Mouse (Mus musculus) gastrocnemius, postnatal 25 days (tissue): ENCODE measurements around the gene Nell1. TPM values are rescaled to one million over a fixed set of nuclear protein-coding genes. Genes with fewer than 3 reads are reported as not detected.

Experiments used
- DNase-seq: peaks from one replicate; pipeline ENCODE4 v3.0.0; 2022
- total RNA-seq, 2 experiments: library from RNA; stranded (reverse); gene quantifications; 1 replicate in 1 of 2; 2 replicates in 1 of 2; pipeline ENCODE4 v1.2.3; 2021

Gene Nell1
- total RNA-seq, 2 experiments from 2014 or later: 0.28 TPM; not detected in 1

- DNase-seq: no peak
Observed at GRCm38 (mm10) chr7:50260016-50260415, 285.4 kb downstream of the Nell1 start.

DNA sequence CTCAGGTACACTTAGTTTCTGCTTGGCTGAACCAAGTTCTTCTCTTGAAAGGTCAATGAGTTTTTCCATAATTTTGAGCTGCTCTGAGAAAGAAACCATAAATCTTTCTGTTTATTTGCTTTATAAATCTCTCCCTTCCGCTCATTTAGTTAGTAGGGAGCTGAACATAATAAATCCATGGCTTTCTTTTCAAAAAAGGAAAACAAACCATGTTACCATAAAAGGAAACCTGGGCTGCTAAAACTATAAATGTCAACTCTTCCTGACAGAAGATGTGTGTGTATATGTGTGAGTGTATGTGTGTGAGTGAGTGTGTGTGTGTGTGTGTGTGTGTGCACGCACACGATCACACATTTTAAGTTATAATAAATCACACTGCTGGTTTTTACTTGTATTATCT is 320.8 kb downstream of the Nell1 start:
- DNase-seq: no peak

- no peak for DNase-seq
Observed at GRCm38 (mm10) chr7:50338226-50338625, 363.6 kb downstream of the Nell1 start.

GRCm38 (mm10) chr7:50338757-50339156 is 364.1 kb downstream of the Nell1 start:
- DNase-seq: no peak

DNA sequence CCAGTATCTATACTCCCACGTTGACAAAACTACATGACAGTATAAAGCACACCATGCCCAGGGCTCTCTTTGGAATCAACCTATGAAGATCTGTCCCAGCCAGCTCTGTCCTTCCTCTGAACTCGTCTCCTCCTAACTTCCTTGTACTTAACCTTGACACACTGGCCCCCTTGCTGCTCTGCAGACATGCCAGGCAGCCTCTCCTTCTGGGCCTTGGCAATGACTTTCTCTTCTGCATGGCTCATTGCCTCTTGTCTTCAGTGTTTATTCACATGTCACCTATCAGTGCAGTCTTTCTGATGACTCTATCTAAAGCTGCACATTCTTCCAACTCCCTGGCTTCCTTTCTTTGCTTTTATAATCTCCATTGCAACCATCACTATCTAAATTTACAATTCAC is 376.9 kb downstream of the Nell1 start:
- no peak for DNase-seq

- no peak for DNase-seq
Observed at GRCm38 (mm10) chr7:50357213-50357612, 382.5 kb downstream of the Nell1 start.

DNA sequence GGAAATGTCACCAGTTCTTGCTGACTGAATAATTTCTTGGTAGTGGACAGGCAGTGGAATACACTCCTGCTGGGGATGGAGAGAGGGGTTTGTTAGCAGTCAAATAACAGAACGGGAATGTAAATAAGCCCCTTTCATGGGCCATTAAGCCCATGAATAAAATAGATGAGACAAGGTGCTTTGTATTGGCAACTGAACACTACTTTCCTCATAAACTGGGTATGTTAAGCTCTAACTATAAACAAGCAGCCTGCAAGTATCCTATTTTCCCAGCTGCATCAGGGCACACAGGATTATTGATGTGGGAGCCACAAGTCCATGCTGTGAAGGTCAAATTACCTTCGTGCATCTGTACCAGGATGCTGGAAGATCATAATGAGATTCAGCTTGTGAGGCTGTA is 387.4 kb downstream of the Nell1 start:
- no peak for DNase-seq

GRCm38 (mm10) chr7:50374876-50375275 is 400.2 kb downstream of the Nell1 start:
- no peak for DNase-seq

DNA sequence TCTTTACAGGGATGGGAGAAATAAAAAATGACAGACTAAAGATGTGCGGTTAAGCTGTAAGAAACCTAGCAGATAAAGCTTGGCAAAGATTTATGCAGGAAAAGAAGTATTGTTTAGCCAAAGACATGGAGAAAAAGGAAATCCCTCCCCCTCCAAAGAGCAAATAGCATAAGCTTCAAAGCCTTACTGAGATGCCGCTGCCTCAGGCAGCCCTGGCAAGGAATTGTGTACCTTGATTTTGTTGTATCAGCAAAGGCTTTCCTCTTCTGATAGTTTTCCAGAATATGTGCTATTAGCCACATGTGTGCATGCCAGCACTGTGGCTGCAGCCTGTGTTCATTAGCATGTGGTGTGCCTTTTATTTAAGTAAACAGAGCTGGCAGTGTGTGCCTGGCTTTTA is 435.8 kb downstream of the Nell1 start:
- no peak for DNase-seq

DNA sequence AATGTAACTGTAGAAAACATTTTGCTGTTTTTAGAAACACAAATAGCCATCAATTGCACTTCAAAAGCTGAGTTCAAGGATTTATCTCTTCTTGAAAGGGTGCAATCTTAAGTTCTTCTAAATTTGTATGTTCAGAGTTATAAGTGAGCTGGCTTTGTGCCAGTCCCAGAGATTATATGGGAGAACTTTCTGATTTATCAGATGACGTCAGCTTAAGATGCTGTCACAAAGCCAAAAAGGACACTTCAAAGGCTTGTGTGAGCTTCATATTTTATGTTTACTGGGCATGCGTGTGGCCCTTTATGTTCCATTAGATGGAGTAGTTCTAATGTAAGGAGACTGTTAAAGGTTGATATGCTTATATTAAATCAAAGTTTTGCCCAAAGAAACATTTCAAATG is 445.3 kb downstream of the Nell1 start:
- DNase-seq: no peak

GRCm38 (mm10) chr7:50422422-50423195 is 447.9 kb downstream of the Nell1 start:
- DNase-seq: no peak

- no peak for DNase-seq
Observed at GRCm38 (mm10) chr7:50429725-50430124, 455.1 kb downstream of the Nell1 start.

DNA sequence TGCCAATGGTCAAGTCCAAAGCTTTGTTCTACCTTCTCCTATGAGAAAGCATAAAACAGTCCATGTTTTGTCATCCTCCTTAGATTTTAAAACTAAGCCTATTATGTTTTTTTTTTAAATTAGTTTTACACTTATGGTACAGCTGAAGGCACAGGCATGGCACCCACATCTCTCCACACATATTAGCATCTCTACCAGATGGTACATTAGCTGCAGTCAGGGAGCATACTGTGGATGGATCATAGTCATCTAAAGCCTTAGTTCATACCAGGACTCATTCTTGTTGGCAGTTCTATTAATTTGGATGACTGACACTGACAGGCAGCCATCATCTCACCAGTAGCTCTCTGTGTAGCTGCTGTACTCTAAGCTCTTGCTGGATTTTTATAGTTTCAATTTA is 466.6 kb downstream of the Nell1 start:
- no peak for DNase-seq

DNA sequence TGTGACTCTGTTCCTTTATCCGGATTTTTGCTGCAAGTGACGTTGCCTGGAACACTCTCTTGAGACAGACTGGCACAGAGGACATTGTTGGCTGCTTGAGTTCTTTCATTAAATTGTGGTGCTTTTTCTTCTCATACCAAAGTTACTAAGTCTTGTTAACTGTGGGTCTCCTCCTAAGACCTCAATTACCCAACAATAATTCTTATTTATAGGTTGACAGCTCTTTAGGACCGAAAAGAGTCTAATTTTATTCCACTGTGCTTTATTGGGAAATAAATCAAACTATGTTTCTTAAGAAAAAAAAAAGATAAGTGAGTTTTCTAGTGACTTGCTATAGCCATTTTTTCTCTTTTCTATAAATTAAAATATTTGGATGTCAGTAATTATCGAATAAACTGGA is 472.7 kb downstream of the Nell1 start:
- no peak for DNase-seq

DNA sequence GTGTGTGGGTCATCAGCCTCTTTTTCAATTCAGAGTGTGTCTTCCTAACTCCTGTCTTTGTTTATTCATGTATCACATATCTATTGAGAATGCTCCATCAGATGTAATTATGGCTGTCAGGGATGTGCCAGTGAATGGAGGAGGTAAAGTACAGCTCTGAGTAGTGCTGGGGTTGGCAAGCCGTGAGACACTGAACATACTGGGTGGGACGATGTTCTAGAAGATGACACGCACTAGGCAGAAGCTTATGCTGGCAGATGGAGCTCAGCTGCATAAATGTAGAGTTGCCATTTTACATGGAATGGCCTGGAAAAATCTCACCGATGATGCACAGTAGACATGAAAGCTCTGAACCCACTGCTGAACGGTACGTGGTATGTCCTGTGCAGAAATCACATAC is 493.1 kb downstream of the Nell1 start:
- DNase-seq: no peak

- no peak for DNase-seq
Observed at GRCm38 (mm10) chr7:50470555-50470954, 495.9 kb downstream of the Nell1 start.

DNA sequence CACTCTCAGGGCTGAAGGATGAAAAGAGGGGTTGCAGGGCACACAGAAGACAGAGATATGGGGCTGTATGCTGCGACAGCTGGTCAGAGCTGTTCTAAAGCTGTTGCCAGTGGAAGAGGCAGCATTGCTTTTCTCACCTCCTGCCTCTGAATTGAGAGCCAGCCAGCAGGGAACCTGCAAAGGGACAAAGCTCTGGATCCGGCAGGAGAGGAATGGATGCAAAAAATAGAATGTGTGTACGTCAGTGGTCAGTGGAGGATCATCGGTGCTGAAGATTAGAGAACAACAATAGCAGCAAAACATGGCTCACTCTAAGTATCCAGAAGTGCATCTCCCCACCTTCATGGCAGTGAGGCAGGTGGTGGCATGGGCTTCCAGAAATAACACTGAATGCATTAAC is 507.3 kb downstream of the Nell1 start:
- no peak for DNase-seq

- DNase-seq: no peak
Observed at GRCm38 (mm10) chr7:50485304-50485703, 510.6 kb downstream of the Nell1 start.

DNA sequence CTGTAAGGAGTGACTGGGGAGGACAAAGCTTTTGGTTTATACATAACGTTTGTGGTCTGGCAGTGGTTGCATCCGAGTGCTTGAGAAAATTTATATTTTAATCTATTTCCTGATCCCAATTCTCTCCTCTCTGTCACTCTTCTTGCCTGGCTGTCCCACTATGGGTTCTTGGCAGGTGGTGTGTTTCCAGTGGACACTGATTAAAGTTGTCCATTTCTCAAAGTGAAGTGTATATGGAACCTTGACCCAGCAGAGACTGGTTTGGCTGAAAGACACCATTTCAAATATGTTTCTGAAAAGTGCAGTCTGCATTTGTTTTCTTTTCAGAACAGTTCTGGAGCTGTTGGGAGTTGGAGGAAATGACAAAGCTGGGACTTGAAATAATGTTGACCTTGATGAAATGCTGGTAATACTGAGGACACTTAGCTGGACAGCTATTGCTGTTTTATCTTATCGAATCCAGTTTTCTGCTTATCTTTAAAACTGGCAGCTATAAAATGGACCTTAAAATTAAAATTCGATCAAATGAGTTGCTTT is 512.3 kb downstream of the Nell1 start:
- no peak for DNase-seq

- DNase-seq: no peak
Observed at GRCm38 (mm10) chr7:50501562-50501961, 526.9 kb downstream of the Nell1 start.

- no peak for DNase-seq
Observed at GRCm38 (mm10) chr7:50507047-50507446, 532.4 kb downstream of the Nell1 start.

DNA sequence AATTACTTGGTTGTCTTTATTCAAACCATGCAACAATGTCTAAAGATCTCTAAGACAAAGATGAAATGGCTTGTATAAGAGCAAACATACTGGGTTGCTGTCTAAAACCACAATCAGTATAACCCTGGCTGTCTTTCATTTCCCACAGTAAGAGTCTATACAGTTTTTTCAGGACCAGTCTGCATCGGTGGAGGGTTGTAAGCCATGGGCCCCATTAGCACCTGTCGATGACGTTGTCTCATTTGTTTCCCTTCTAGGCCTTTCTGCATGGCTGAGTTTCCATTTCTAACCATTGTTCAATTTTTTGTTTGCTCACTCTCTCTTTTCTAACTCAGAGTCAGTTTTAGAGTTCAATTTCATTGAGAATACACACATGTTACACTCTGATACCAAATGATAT is 540.2 kb downstream of the Nell1 start:
- no peak for DNase-seq

DNA sequence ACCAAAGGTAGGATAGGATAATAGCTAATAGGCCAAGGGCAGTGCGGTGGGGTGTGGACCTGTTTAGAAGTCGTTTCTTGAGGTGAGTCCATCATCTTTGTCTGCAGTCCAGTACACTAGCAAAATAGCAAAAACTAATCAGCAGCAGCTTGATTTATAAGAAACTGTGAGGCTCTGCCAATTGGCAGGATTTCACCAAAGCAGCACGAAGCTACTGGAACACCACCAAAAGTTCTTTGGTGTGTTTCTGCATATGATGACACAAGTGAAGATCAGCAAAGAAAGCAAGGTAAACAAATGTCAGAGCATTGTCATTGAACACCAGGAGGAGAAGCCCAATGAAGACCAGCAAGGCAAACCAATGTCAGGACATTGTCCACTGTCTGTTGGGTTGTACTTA is 542.0 kb downstream of the Nell1 start:
- DNase-seq: no peak

GRCm38 (mm10) chr7:50543373-50543772 is 568.7 kb downstream of the Nell1 start:
- DNase-seq: no peak
